Mouse (Mus musculus) forebrain, embryonic 16.5 days (tissue): ENCODE measurements around the gene Madd. TPM values are rescaled to one million over a fixed set of nuclear protein-coding genes. Genes with fewer than 3 reads are reported as not detected.

Source experiments
- ATAC-seq: fragments of 200-750 bp; cut with Nextera tagmentation; 2 replicates; pipeline ENCODE4 v1.8.0; 2017; ENCODE audit warnings: mild to moderate bottlenecking, moderate library complexity
- H3K27ac ChIP-seq: fragments of 300-500 bp; sonication (generic); 2 replicates; pipeline ENCODE4 v1.5.1; 2014; ENCODE audit warnings: low read length, control low read depth
- H3K27me3 ChIP-seq: fragments of 300-500 bp; sonication (generic); replicated peaks from 2 replicates; pipeline ENCODE4 v1.6.1; 2014; ENCODE audit warnings: low read length; ENCODE audit not compliant: control insufficient read depth, insufficient read depth
- H3K36me3 ChIP-seq: fragments of 300-500 bp; sonication (generic); 2 replicates; pipeline ENCODE4 v1.6.1; 2014; ENCODE audit not compliant: control insufficient read depth, insufficient read depth
- H3K4me1 ChIP-seq: fragments of 300-500 bp; sonication (generic); replicated peaks from 2 replicates; pipeline ENCODE4 v1.6.1; 2014; ENCODE audit warnings: low read length; ENCODE audit not compliant: control insufficient read depth, insufficient read depth
- H3K4me2 ChIP-seq: fragments of 300-500 bp; sonication (generic); 2 replicates; pipeline ENCODE4 v1.6.1; 2014; ENCODE audit warnings: mild to moderate bottlenecking, low read length, control low read depth
- H3K4me3 ChIP-seq: fragments of 300-500 bp; sonication (generic); replicated peaks from 2 replicates; pipeline ENCODE4 v1.5.1; 2014; ENCODE audit warnings: mild to moderate bottlenecking, low read length, control low read depth
- H3K9ac ChIP-seq: fragments of 300-500 bp; sonication (generic); replicated peaks from 2 replicates; pipeline ENCODE4 v1.6.1; 2014; ENCODE audit warnings: low read depth, low read length, control low read depth
- H3K9me3 ChIP-seq: fragments of 300-500 bp; sonication (generic); 2 replicates; pipeline ENCODE4 v1.6.1; 2016; ENCODE audit warnings: low read length; ENCODE audit not compliant: control insufficient read depth
- WGBS: fragments of 180-500 bp; shearing (Covaris S2); extraction: QIAGEN DNeasy Blood & Tissue Kit; methylation state at CpG from one replicate; pipeline ENCODE4 v1.1.7; 2014; 5-methylcytosine and 5-hydroxymethylcytosine counted together
- polyA plus RNA-seq: library from polyadenylated mRNA; unstranded; fragments of >200 nt; fragmentation: Nextera tagmentation; extraction: Ambion mirVana; gene quantifications from 2 replicates; pipeline ENCODE4 v1.2.1, GENCODE M21; 2015

Madd gene
- polyA plus RNA-seq, 1 experiment from 2014 or later = 59.4 TPM

DNA sequence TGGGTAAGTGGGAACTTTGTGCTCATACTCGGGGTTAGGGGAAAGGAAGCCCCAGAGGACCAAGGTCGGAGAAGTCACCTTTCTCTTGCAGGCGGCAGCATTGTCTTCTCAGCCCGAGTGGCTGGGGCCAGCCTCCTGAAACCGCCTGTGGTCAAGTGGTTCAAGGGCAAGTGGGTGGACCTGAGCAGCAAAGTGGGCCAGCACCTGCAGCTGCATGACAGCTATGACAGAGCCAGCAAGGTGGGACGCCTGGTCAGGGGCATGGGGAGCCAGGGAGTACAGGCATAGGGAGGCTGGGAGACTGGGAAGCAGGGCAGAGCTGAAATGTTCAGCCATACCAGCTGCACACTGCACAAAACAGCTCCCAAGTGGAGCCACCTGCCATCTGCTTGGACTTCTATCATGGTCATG lies 63.4 kb downstream of the Madd start:
- Histone ChIP-seq H3K27me3 (0 out of 2 replicates have a peak, but pooled peaks cover 2% of the 10 kb centered on the region), H3K27ac (no peak overlapping the region), H3K4me1 (peaks cover 3% of the 10 kb centered on the region), H3K4me3 (no peak overlapping the region), H3K4me2 (no peak overlapping the region), H3K36me3 (no peaks in the 10 kb centered on the region), H3K9me3 (no peaks in the 10 kb centered on the region), H3K9ac (no peak overlapping the region)
- ATAC-seq = no peak
- WGBS = 76% methylated on average over 6 of the region's 6 CpGs

- Histone ChIP-seq H3K4me2 (no peak overlapping the region), H3K36me3 (no peaks in the 10 kb centered on the region), H3K27ac (no peak overlapping the region), H3K27me3 (0 out of 2 replicates have a peak, but pooled peaks cover 3% of the 10 kb centered on the region), H3K4me1 (peaks cover 6% of the 10 kb centered on the region), H3K9me3 (no peaks in the 10 kb centered on the region), H3K9ac (no peak overlapping the region), H3K4me3 (no peak overlapping the region)
- 87% methylated on average over 6 of the region's 6 CpGs for WGBS
- no peak for ATAC-seq
Measured at GRCm38 (mm10) chr2:91119551-91119950, 64.1 kb downstream of the Madd start.

GRCm38 (mm10) chr2:91119061-91119460 lies 64.6 kb downstream of the Madd start:
- Histone ChIP-seq H3K4me3 (no peak overlapping the region), H3K27ac (no peak overlapping the region), H3K4me2 (no peak overlapping the region), H3K4me1 (peaks cover 6% of the 10 kb centered on the region), H3K9ac (no peak overlapping the region), H3K9me3 (no peaks in the 10 kb centered on the region), H3K27me3 (0 out of 2 replicates have a peak, but pooled peaks cover 3% of the 10 kb centered on the region), H3K36me3 (no peaks in the 10 kb centered on the region)
- 91% methylated on average over 19 of the region's 19 CpGs for WGBS
- ATAC-seq = no peak

DNA sequence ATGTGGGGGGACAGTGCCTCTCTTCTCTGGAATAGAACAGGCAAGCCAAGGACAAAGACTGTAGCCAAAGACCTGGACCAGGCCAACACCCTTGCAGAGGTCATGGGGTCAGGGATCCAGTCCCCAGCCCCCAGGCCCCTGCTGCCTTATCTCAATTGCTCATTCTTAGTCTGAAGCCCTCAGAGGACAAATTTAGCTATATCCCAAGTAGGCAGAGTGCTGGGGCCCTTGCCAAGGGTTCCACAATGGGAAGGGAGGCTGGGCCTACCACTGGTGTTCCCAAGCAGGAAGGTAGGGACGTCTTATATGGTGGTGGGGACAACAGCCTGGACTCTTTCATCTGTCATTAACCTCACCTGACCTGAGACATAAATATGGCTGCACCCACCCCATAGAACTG lies 65.0 kb downstream of the Madd start:
- peaks cover 6% of the 10 kb centered on the region for H3K4me1 ChIP-seq
- no peaks in the 10 kb centered on the region for H3K9me3 ChIP-seq
- ATAC-seq = no peak
- H3K9ac ChIP-seq = no peak overlapping the region
- WGBS = 78% methylated on average over 1 of the region's 1 CpGs
- H3K27me3 ChIP-seq = 0 out of 2 replicates have a peak, but pooled peaks cover 3% of the 10 kb centered on the region
- H3K27ac ChIP-seq = no peak overlapping the region
- H3K36me3 ChIP-seq = no peaks in the 10 kb centered on the region
- H3K4me2 ChIP-seq = no peak overlapping the region
- H3K4me3 ChIP-seq = no peak overlapping the region

DNA sequence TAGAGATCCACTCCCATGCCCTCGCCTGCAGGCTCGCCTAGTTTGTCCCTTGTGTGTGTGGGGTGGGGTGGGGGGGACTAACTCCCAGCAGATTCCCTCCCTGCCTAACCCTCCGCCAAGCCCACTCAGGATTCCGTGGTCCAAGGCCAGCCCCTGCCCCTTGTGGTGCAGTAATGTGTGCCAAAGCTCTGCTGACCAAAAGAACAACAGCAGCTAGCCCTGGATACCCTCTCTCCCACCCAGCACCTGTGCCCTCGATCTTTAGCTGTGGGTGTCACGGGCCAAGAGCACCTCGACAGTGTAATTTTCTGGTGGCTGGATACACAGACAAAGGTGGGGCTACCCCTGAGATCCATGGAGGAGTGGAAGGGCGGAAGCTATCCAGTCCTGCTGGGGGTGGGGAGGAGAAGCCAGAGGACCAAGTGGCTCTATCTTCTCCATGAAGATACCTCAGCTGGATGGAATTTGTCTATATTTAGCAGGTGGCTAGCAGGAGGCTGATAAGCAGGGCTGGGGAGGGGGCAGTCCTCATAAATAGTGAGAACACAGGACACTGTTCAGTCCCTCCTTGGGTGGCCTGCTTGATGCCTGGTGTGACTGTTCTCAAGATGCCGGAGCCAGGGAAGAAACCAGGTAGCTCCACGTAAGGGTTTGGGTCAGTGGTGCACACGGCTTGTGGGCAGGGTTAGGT lies 65.9 kb downstream of the Madd start, which contains the start of gene Mybpc3:
Mybpc3 (plus strand) TSS at position 560 of the 691 bp plus-strand sequence.
- Histone ChIP-seq H3K27ac (no peak within 1 kb of the TSS), H3K4me3 (no peak within 1 kb of the TSS), H3K9ac (no peak within 1 kb of the TSS), H3K4me1 (peaks cover 6% of the 10 kb centered on the region), H3K4me2 (no peak within 1 kb of the TSS), H3K9me3 (no peaks in the 10 kb centered on the region), H3K27me3 (0 out of 2 replicates have a peak, but pooled peaks cover 3% of the 10 kb centered on the region), H3K36me3 (no peaks in the 10 kb centered on the region)
- WGBS = 82% methylated on average over 11 of the region's 11 CpGs
- ATAC-seq = no peak

GRCm38 (mm10) chr2:91116842-91117241 lies 66.8 kb downstream of the Madd start:
- H3K4me2 ChIP-seq = no peak overlapping the region
- H3K4me3 ChIP-seq = no peak overlapping the region
- no peak overlapping the region for H3K9ac ChIP-seq
- 86% methylated on average over 5 of the region's 5 CpGs for WGBS
- no peak overlapping the region for H3K27ac ChIP-seq
- no peaks in the 10 kb centered on the region for H3K9me3 ChIP-seq
- H3K27me3 ChIP-seq = 0 out of 2 replicates have a peak, but pooled peaks cover 3% of the 10 kb centered on the region
- no peaks in the 10 kb centered on the region for H3K36me3 ChIP-seq
- no peak for ATAC-seq
- peaks cover 6% of the 10 kb centered on the region for H3K4me1 ChIP-seq

GRCm38 (mm10) chr2:91115578-91115970 lies 68.1 kb downstream of the Madd start:
- H3K9ac ChIP-seq = no peak overlapping the region; the same call in 1 of the 2 replicates

GRCm38 (mm10) chr2:91114781-91115577 lies 68.7 kb downstream of the Madd start:
- peak overlapping the region; percentile 56 for H3K4me2 ChIP-seq
- H3K4me1 ChIP-seq = peaks cover 6% of the 10 kb centered on the region
- 0 out of 2 replicates have a peak, but pooled peaks cover 3% of the 10 kb centered on the region for H3K27me3 ChIP-seq
- peak; percentile 57 for ATAC-seq
- H3K36me3 ChIP-seq = no peaks in the 10 kb centered on the region
- H3K9ac ChIP-seq = no peak overlapping the region; the same call in 1 of the 2 replicates
- H3K9me3 ChIP-seq = no peaks in the 10 kb centered on the region
- no peak overlapping the region for H3K27ac ChIP-seq
- 8% methylated on average over 42 of the region's 42 CpGs for WGBS
- H3K4me3 ChIP-seq = peak overlapping the region; percentile 34

More at GRCm38 (mm10) chr2:91115578-91115970, 68.1 kb downstream of the Madd start:
- no peak overlapping the region for H3K27ac ChIP-seq
- peak overlapping the region; percentile 34 for H3K4me3 ChIP-seq
- H3K4me1 ChIP-seq = peaks cover 6% of the 10 kb centered on the region
- ATAC-seq = no peak
- no peaks in the 10 kb centered on the region for H3K36me3 ChIP-seq
- peak overlapping the region; percentile 56 for H3K4me2 ChIP-seq
- no peaks in the 10 kb centered on the region for H3K9me3 ChIP-seq
- 28% methylated on average over 12 of the region's 12 CpGs for WGBS
- H3K27me3 ChIP-seq = 0 out of 2 replicates have a peak, but pooled peaks cover 3% of the 10 kb centered on the region

DNA sequence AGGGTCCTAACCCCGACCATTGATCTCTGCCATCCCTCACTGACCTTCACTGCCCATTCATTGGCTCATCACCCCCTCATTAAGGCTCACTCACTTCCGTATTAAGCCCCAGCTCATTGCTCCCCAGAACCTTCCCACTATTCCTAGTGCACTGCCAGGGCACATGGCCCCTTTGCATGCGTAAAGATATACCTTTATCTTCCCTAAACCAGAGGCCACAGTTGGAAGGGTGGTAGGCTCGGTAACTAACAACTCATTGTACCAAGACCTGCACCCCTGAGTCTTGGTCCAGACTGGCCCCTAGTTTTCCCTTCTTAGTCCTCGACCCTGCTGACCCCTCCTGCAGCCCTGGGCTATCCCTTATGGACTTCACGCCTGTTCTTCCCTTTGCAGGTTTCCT lies 69.8 kb downstream of the Madd start:
- 73% methylated on average over 6 of the region's 6 CpGs for WGBS
- Histone ChIP-seq H3K27me3 (0 out of 2 replicates have a peak, but pooled peaks cover 3% of the 10 kb centered on the region), H3K9me3 (no peaks in the 10 kb centered on the region)

More for the DNA sequence above, 69.8 kb downstream of the Madd start:
- no peak overlapping the region for H3K4me2 ChIP-seq
- H3K4me3 ChIP-seq = no peak overlapping the region
- no peak overlapping the region for H3K27ac ChIP-seq
- no peak for ATAC-seq
- no peak overlapping the region for H3K9ac ChIP-seq
- peaks cover 6% of the 10 kb centered on the region for H3K4me1 ChIP-seq
- no peaks in the 10 kb centered on the region for H3K36me3 ChIP-seq
